Mouse (Mus musculus) kidney, postnatal 25 days (tissue): ENCODE data around the gene Tmco4.
"Not testable (repeated sequence)": the region's sequence is repeated elsewhere in the genome, so short reads cannot be mapped to it uniquely, and the experiment has no call there.

Experiments
- DNase-seq, 2 experiments: peaks; one replicate each; pipeline ENCODE4 v3.0.0; 2021; ENCODE audit warnings: mixed read lengths in 2 of 2

Tmco4 gene

GRCm38 (mm10) chr4:138974540-138974939 is 1.9 kb downstream of the Tmco4 start:
- not testable (repeated sequence) for DNase-seq

DNA sequence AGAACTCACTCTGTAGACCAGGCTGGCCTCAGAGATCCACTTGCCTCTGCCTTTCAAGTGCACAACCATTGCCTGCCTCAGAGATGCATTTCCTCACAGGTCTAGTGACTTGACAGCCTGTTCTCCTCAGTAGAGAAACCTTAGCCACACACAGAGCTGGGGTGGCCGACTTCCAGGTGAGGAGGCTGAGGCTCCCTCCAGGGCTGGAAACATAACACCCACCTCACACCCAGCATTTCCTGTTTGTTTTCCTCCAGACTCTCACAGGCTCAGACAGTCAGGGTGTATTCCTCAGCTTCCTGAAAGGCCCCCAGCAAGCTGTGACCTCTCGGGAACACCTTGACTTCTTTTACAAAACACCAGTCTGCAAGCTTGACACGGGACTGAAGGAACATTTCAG is 2.5 kb downstream of the Tmco4 start:
- peak; percentile 25 to 58 for DNase-seq

- peak; percentile 77 to 90 for DNase-seq
Observed at GRCm38 (mm10) chr4:138976046-138976445, 3.4 kb downstream of the Tmco4 start.

DNA sequence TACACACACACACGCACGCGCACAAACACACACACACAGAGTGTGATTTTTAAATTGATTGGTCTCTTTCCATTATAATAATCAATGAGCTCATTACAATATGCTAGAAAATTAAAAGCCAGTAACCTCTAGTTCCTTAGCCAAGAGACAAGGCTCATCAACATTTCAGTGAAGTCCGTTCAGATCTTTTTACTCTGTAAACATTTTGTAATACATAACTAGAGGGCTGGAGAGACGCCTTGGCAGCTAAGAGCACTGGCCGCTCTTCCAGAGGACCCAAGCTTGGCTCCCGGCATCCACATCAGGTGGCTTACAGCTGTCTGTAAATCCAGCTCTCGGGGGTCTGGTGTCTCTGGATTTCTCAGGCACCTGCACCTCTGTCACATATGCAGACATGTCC is 7.3 kb downstream of the Tmco4 start:
- DNase-seq: no peak

DNA sequence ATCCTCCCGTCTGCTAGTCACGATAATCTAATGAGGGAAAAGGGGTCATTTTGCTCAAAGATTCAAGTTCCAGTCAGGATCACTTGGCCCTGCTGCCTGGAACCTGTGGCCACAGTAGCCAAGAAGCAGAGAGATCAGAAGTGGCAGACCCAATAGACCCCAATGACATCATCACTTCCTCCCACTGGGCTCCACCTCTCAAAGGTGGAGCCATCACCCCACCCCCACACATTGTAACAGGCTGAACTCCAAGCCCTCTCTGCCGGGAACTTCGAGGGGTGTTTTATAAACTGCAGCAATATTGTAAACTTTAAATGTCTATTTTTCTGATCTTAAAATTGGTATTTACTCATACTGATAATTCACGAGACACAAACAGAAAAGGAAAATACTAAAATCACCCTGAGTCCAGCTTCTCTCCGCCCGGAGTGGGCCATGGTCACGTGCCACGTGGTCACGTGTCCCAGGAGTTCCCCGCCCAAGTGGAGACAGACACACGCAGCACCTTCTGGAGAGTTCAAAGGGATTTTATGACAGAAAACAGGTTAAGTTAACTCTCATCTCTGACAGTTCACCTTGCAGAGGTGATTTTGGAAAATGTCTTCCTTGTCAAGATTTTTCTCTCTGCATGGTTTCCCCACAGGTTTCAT is 8.2 kb downstream of the Tmco4 start:
- DNase-seq: peak; percentile 36 to 62

DNA sequence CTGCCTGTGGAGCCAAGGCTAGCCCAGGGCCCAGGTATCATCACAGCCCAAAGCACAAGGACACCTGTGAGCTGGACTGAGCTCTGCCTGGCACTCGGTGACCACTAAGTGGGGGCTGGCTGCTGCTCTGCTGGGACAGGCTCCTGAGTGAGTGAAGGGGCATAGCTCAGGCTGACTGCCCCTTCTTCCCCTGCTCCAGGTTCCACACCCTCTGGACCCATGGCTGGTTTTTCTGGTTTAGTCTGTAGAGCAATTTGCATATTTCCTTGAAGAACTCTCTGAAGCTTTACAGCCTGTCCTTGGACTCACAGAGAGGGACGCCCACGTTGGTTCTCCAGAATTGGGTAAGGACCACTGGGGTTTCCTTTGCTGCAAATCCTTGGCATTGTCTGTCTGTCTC is 10.7 kb downstream of the Tmco4 start:
- DNase-seq: no peak

- no peak for DNase-seq
Observed at GRCm38 (mm10) chr4:138984744-138985143, 12.1 kb downstream of the Tmco4 start.

- no peak for DNase-seq
Observed at GRCm38 (mm10) chr4:138986280-138986679, 13.6 kb downstream of the Tmco4 start.

DNA sequence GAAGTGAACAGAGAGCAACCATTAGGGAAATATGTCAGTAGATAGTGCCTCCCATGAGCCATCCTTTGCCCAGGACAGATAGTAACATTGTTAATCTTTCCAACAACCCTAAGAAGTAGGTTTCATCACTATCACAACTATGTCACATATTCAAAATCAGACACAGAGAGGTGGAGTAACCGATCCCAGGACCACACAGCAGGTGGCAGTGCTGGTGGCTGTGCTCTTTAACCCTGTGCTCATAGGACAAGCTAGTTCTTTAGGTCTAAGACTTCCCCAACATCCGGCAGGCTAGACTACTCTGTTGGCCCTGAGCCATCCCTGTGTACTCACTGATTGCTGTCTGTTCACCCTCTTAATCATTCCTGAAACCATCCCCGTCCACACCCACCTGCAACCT is 21.7 kb downstream of the Tmco4 start:
- no peak for DNase-seq

GRCm38 (mm10) chr4:138996410-138996809 is 23.7 kb downstream of the Tmco4 start:
- DNase-seq: peak in 1 of 2 experiments; percentile 36

- DNase-seq: no peak
Observed at GRCm38 (mm10) chr4:138997121-138997520, 24.4 kb downstream of the Tmco4 start.

GRCm38 (mm10) chr4:138998611-138999010 is 25.9 kb downstream of the Tmco4 start:
- DNase-seq: no peak

- DNase-seq: no peak
Observed at GRCm38 (mm10) chr4:139001026-139001425, 28.3 kb downstream of the Tmco4 start.

GRCm38 (mm10) chr4:139001433-139001832 is 28.7 kb downstream of the Tmco4 start:
- DNase-seq: peak; percentile 54 to 61

DNA sequence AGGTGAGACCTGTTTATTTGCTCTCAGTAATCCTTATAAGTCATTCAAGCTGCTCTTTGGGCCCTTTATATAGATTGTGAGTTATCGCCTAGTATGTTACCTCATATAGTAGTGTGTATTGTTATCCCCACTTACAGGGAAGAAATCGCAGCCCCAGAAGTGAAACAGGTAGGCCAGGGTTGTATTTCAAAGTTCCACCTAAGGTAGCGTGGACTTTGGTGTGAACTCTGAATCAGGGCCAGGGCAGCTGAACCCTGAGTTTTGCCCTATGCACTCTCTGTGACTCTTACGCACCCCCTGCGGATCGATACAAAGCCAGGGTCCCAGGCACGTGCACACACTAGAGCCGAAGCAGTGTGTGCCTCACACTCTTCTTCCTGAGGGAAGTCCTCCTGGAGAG is 31.4 kb downstream of the Tmco4 start:
- no peak for DNase-seq

DNA sequence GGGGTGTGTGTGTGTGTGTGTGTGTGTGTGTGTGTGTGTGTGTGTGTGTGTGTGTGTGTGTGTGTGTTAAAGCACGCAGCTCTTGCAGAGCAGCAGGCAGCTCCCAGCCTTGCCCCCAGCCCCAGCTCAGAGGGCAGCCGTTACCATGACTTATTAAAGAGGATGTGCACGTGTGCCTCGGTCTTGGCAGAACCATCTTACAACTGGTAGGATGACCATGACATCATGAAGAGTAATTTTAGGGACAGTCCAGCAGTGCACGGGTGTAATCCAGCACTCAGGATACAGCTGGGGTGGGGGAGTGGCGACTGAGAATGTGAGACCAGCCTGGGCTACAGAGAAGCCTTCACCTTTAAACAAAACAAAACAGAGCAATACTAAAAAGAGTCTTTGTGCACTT is 32.5 kb downstream of the Tmco4 start:
- no peak for DNase-seq

DNA sequence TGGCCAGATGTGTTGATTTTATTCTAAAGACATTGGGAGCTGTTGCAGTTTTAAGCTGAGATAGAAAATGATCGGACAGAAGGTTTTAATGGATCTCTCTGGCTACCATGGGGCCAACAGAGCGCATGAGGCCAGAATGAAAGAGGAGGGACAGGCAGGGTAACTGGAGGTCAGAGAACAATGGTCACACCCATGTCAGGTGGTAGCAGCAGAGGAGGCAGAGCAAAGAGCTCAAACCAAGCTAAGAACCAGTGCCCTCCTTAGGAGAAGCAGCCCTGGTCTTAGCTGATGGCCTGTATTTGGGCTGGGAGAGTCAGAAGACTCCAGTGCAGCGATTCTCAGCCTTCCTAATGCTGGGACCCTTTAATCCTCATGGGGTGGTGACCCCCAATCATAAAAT is 34.7 kb downstream of the Tmco4 start:
- no peak for DNase-seq

DNA sequence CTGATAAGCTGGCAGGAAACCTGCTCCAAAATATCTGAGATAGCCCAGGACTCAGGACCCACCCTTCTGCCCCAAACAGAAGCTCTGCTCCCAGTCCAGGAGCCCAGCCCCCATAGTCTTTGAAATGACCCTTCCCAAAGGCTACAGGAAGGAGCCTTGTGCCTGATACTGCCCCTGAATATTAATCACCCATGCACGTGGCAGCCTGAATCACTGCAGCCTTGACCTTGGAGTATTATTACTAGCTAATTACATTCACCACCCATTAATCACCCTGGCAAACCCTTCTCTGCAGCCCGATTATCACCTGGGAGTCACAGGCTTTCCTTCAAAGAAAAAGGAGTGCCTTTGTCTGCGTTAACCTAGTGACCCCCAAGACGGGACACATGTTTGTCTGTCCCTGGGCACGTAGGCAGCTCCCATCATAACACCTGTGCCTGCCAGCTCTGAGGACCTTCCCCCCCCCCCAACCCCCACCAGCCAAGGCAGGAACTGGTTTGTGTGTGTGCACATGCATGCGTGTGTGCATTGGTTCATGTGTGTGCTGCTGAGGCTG is 35.4 kb downstream of the Tmco4 start:
- DNase-seq: no peak

- no peak for DNase-seq
Observed at GRCm38 (mm10) chr4:139011201-139011702, 38.6 kb downstream of the Tmco4 start.

DNA sequence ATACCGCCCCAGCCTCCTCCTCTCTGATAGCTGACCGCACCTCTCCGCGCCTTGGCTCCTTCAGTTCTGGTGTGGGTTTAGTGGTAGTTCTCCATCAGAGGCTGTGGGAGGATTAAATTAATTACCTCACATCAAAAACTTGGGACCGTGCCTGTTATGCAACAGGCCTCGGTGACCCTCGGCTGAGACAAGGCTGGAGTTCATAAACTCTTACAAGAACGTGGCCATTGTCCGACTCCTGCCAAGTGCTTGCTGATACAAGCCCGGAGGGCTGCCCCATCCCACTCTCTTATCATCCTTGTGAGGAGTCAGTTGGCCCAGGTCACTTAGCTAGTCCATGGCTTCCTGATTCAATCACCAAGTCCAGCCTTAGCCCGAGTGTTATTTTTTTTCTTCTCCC is 40.6 kb downstream of the Tmco4 start:
- peak in 1 of 2 experiments; percentile 45 for DNase-seq

DNA sequence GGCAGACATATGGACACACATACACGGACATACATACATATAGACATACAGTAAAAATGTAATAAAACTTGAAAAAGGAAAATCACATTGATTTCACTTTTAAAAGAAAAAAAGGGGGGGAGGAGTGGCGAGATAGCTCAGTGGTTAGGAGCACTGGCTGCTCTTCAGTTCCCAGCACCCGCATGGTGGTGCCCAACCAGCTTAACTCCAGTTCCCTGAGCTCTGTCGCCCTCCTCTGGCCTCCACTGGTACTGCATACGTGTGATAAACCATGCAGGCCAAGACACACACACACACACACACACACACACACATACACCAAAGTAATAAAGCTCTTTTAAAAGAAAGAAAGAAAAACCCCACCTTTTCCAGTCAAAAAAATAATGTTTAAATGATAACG is 42.1 kb downstream of the Tmco4 start:
- DNase-seq: no peak

- DNase-seq: no peak
Observed at GRCm38 (mm10) chr4:139018388-139018787, 45.7 kb downstream of the Tmco4 start.

- DNase-seq: no peak
Observed at GRCm38 (mm10) chr4:139018976-139019375, 46.3 kb downstream of the Tmco4 start.

- no peak for DNase-seq
Observed at GRCm38 (mm10) chr4:139019413-139019812, 46.7 kb downstream of the Tmco4 start.

DNA sequence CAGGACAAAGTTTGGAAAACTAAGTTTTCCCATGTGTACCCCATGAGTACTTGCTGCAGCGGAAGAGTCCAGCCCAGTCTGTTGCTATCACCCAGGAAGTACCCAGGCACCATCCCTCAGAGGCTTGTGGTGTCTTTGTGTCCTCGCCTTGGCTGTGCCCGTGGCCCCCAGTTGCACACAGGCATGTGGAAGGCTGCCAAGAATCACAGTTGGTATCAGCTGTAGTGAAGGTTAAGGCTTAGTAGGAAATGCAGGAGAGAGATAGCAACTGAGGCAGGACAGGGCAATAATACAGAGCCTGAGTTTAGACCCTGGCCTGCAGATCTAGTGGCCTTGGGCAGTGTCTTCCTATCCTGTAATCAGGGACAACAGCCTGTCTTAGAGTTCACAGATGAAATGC is 47.7 kb downstream of the Tmco4 start:
- DNase-seq: no peak
